Mouse (Mus musculus) midbrain, postnatal 0 days (tissue): Measurements from ENCODE around the gene Arhgef3. TPM values are rescaled to one million over a fixed set of nuclear protein-coding genes. Genes with fewer than 3 reads are reported as not detected.

Source experiments
- ATAC-seq: fragments of 200-750 bp; cut with Nextera tagmentation; 2 replicates; pipeline ENCODE4 v1.8.0; 2017; ENCODE audit warnings: moderate number of reproducible peaks, mild to moderate bottlenecking, moderate TSS enrichment, moderate library complexity; ENCODE audit not compliant: low FRiP score
- DNase-seq: peaks from one replicate; pipeline ENCODE4 v3.0.0-alpha.2; 2015; ENCODE audit warnings: low spot score
- H3K27ac ChIP-seq: fragments of 300-500 bp; sonication (generic); 2 replicates; pipeline ENCODE4 v1.5.1; 2014; ENCODE audit warnings: low read depth, mild to moderate bottlenecking, low read length, mixed read lengths
- H3K27me3 ChIP-seq: fragments of 300-500 bp; sonication (generic); 2 replicates; pipeline ENCODE4 v1.6.1; 2014; ENCODE audit warnings: low read length, control low read depth, mixed read lengths; ENCODE audit not compliant: insufficient read depth
- H3K36me3 ChIP-seq: fragments of 300-500 bp; sonication (generic); 2 replicates; pipeline ENCODE4 v1.6.1; 2014; ENCODE audit warnings: low read length, control low read depth, mixed read lengths; ENCODE audit not compliant: insufficient read depth
- H3K4me1 ChIP-seq: fragments of 300-500 bp; sonication (generic); 2 replicates; pipeline ENCODE4 v1.6.1; 2014; ENCODE audit warnings: mild to moderate bottlenecking, control low read depth, antibody characterized with exemption, low read length, mixed read lengths; ENCODE audit not compliant: insufficient read depth
- H3K4me2 ChIP-seq: fragments of 300-500 bp; sonication (generic); 2 replicates; pipeline ENCODE4 v1.6.1; 2014; ENCODE audit warnings: low read depth, mild to moderate bottlenecking, low read length, mixed read lengths; ENCODE audit not compliant: poor library complexity, severe bottlenecking
- H3K4me3 ChIP-seq: fragments of 300-500 bp; sonication (generic); 2 replicates; pipeline ENCODE4 v1.5.1; 2014; ENCODE audit warnings: low read depth, mild to moderate bottlenecking, low read length, moderate library complexity
- H3K9ac ChIP-seq: fragments of 300-500 bp; sonication (generic); replicated peaks from 2 replicates; pipeline ENCODE4 v1.6.1; 2014; ENCODE audit warnings: mild to moderate bottlenecking, low read length, moderate library complexity, mixed read lengths; ENCODE audit not compliant: poor library complexity, severe bottlenecking
- H3K9me3 ChIP-seq: fragments of 300-500 bp; sonication (generic); 2 replicates; pipeline ENCODE4 v1.6.1; 2016; ENCODE audit warnings: low read length, control low read depth
- CTCF ChIP-seq: IDR thresholded peaks from 2 replicates; pipeline ENCODE4 v1.5.1; 2016; ENCODE audit warnings: antibody characterized with exemption, mild to moderate bottlenecking
- WGBS: fragments of 180-500 bp; shearing (Covaris S2); extraction: QIAGEN DNeasy Blood & Tissue Kit; methylation state at CpG from one replicate; pipeline ENCODE4 v1.1.7; 2014; 5-methylcytosine and 5-hydroxymethylcytosine counted together
- polyA plus RNA-seq: library from polyadenylated mRNA; unstranded; fragments of >200 nt; fragmentation: Nextera tagmentation; extraction: Ambion mirVana; gene quantifications from 2 replicates; pipeline ENCODE4 v1.2.1, GENCODE M21; 2015
- total RNA-seq: library from RNA; depleted of rRNA; stranded (reverse); fragments of >200 nt; gene quantifications from 2 replicates; pipeline ENCODE4 v1.2.3, GENCODE M21; 2014

The Arhgef3 gene
- total and polyA plus RNA-seq, 2 experiments from 2014 or later, result 13.3 to 17.0 TPM

DNA sequence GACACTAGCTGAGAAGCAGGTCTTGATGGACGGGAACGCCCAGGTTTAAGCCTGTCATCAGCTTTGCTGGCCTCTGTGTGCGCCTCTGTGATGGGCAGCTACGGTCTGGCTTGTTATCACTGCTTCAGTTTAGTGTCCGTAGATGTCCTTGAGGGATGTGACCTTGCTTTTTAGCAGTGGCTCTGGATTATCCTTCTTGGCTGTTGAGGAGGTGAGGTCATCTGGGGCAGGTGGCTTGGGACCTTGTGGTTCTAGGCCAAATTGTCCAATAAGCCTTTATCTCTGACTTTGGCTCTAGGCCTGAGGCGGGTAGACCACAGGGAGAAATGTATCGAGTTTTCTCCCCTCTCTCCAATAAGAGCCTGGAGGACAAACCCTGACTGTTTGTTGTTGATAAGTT lies 33.0 kb downstream of the Arhgef3 start:
- Histone ChIP-seq H3K27ac (no peak overlapping the region), H3K4me3 (no peak overlapping the region), H3K4me2 (no peak overlapping the region), H3K9ac (no peak overlapping the region), H3K27me3 (no peaks in the 10 kb centered on the region), H3K36me3 (no peaks in the 10 kb centered on the region), H3K4me1 (no peaks in the 10 kb centered on the region), H3K9me3 (no peaks in the 10 kb centered on the region)
- TF ChIP-seq CTCF, result no peak
- no peak for DNase-seq
- 91% methylated on average over 7 of the region's 7 CpGs for WGBS
- no peak for ATAC-seq

GRCm38 (mm10) chr14:27149401-27149800 lies 34.7 kb downstream of the Arhgef3 start:
- Histone ChIP-seq H3K9ac (no peak overlapping the region), H3K4me1 (no peaks in the 10 kb centered on the region), H3K9me3 (no peaks in the 10 kb centered on the region), H3K27me3 (no peaks in the 10 kb centered on the region), H3K36me3 (no peaks in the 10 kb centered on the region), H3K4me3 (no peak overlapping the region), H3K4me2 (no peak overlapping the region), H3K27ac (no peak overlapping the region)
- no peak for TF ChIP-seq CTCF
- WGBS, result 98% methylated on average over 5 of the region's 5 CpGs
- ATAC-seq (no peak), DNase-seq (no peak)

DNA sequence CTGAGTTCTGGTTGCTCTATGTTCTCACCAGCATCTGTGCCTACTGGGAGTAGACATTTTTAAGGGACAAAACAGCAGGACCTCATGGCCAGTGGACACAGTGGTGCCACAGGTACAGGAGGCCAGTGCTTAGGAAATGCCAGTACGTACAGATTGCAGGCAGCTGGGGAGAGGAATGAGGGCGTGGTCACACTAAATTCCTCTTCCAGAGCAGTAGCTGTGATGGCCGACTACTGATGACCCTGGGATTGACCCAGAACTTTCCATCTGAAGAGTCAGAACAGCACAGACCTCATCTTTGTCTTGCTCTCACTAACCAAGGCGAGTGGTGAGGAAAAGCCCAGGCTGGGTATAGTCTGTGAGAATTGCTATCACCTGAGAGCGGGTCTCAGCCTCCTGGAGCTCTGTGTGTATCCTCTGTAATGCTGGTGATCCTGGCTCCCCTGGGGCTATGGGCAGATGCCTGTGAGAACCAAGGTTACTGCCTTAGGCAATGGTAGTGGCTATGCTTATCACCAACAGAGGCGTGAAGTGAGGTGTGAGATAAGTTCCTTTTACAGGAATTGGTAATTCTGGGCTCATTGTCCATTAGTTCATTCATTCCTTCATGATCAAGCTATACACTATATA lies 35.4 kb downstream of the Arhgef3 start:
- Histone ChIP-seq H3K36me3 (no peaks in the 10 kb centered on the region), H3K9me3 (no peaks in the 10 kb centered on the region), H3K4me3 (no peak overlapping the region), H3K27ac (no peak overlapping the region), H3K9ac (no peak overlapping the region), H3K27me3 (no peaks in the 10 kb centered on the region), H3K4me2 (no peak overlapping the region), H3K4me1 (peaks cover 3% of the 10 kb centered on the region; the same call in 1 of the 2 replicates)
- no peak for DNase-seq
- 79% methylated on average over 6 of the region's 6 CpGs for WGBS
- no peak for ATAC-seq
- TF ChIP-seq CTCF, result no peak

DNA sequence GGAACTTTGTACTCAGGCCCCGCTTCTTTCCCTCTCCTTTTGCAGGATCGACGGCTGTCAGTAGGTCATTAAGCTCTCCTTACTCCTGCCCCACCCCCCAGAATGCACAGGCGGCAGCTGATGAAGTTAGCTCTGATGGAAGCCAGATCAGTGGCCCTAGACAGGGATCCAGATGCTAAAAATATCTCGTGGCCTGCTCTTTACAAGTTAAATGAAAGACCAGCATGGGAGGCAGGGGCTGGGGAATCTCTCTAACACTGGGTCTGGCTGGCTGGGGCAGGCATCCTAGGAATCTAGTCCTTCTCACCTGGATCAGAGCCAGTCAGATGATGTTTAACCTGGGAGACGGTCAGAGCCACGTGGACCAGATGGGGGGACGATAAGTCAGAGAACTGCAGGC lies 36.7 kb downstream of the Arhgef3 start:
- no peak for TF ChIP-seq CTCF
- H3K9ac ChIP-seq, result no peak overlapping the region
- WGBS, result 57% methylated on average over 8 of the region's 8 CpGs

DNA sequence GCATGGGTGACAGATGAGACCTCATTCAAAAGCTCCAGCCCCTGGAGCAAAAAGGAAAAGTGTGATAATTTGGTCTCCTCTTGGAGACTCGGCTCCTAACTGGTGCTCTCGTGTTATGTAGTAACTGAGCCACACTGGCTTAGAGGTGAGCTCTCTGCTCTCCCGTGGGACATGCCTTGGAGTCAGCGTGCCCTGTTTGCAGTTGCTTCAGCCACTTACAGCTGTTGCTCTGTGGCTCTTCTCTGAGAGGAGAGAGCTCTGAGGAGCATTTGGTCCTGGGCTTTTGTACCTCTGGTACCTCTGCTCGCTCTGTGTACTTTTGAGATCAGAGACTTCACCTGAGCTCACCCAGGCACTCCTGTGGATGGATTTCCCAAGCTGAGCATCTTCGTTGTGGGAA lies 40.4 kb downstream of the Arhgef3 start:
- H3K9ac ChIP-seq, result no peak overlapping the region
- 77% methylated on average over 6 of the region's 6 CpGs for WGBS

More for the DNA sequence above, 36.7 kb downstream of the Arhgef3 start:
- DNase-seq (no peak), ATAC-seq (no peak)
- no peaks in the 10 kb centered on the region for H3K9me3 ChIP-seq
- H3K27ac ChIP-seq, result no peak overlapping the region
- H3K27me3 ChIP-seq, result no peaks in the 10 kb centered on the region
- H3K4me2 ChIP-seq, result no peak overlapping the region
- peaks cover 3% of the 10 kb centered on the region; the same call in 1 of the 2 replicates for H3K4me1 ChIP-seq
- H3K36me3 ChIP-seq, result no peaks in the 10 kb centered on the region
- H3K4me3 ChIP-seq, result no peak overlapping the region

DNA sequence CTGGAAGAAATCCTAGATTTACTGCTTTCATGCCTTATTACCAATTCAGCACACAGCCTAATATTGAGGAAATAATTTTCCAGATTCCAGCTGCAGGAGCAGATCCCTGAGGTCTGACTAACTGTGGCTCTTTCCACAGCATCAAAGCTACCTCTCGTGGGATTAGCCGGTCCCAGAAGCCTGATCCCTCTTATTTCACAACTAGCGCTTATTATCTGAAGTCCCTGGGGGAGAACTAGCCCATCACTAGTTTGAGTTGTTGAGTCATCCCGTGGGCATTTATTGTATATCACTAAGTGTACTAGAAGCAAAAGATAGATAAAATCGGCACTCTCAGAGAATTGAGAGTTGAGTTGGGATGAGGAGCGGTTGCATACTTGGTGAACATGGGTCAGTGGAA lies 41.3 kb downstream of the Arhgef3 start:
- Histone ChIP-seq H3K4me2 (no peak overlapping the region), H3K27me3 (no peaks in the 10 kb centered on the region), H3K4me1 (peaks cover 3% of the 10 kb centered on the region; the same call in 1 of the 2 replicates), H3K9ac (no peak overlapping the region), H3K4me3 (no peak overlapping the region), H3K36me3 (no peaks in the 10 kb centered on the region), H3K9me3 (no peaks in the 10 kb centered on the region), H3K27ac (no peak overlapping the region)
- no peak for ATAC-seq
- TF ChIP-seq CTCF, result no peak
- no peak for DNase-seq
- 55% methylated on average over 6 of the region's 6 CpGs for WGBS

More for the DNA sequence above, 40.4 kb downstream of the Arhgef3 start:
- Histone ChIP-seq H3K36me3 (no peaks in the 10 kb centered on the region), H3K4me1 (peaks cover 3% of the 10 kb centered on the region; the same call in 1 of the 2 replicates), H3K9me3 (no peaks in the 10 kb centered on the region), H3K27ac (no peak overlapping the region), H3K4me2 (no peak overlapping the region), H3K27me3 (no peaks in the 10 kb centered on the region), H3K4me3 (no peak overlapping the region)
- TF ChIP-seq CTCF, result no peak
- ATAC-seq (no peak), DNase-seq (no peak)
